Mouse (Mus musculus) adrenal gland, postnatal 25 days (tissue): ENCODE measurements at regions not wholly inside any gene's neighbourhood (a gene's known extent, or its start where the extent isn't known, plus 50 kb on each side); places are given as distances from the start of the nearest gene placed in this dataset.

Experiments
- DNase-seq: peaks from one replicate; pipeline ENCODE4 v3.0.0; 2021; ENCODE audit warnings: mixed read lengths

DNA sequence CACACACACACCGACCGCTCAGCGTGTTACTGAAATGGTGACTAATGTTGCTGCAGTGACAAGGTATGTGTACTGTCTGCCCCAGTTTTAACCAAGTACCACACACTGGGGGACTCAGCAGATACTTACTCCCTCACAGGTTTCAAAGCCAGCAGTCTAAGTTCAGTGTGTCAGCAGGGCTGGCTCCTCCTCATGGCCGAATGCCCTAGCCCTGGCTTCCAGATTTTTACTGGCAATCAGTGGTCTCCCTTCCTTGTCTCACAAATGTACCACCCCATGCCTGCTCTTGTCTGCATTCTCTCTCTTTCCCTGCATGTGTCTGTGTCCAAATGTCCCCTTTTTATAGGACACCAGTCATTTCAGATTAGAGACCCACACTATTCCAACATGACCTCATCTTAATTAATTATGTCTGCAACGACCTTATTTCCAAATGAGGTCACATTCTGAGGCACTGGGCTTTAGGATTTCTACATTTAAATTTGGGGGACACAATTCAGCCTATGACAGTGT lies 114.7 kb downstream of the Uri1 start:
- DNase-seq: no peak

DNA sequence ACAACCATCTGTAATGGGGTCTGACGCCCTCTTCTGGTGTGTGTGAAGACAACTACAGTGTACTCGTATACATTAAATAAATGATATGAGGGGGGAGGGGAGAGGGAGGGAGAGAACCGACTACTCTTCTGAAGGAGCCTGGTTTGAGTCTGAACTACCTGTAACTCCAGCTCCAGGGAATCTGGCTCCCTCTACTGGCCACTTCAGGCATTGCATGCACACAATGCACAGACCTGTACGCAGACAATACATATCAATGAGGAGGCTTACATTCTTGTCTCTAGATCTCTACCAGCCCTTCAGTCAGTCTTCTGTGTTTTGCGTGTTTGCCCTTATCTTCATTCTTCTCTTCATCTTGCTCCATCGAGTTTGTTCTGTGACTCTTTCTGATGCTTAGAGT lies 120.4 kb upstream of the Zfp536 start:
- DNase-seq: peak; percentile 33

DNA sequence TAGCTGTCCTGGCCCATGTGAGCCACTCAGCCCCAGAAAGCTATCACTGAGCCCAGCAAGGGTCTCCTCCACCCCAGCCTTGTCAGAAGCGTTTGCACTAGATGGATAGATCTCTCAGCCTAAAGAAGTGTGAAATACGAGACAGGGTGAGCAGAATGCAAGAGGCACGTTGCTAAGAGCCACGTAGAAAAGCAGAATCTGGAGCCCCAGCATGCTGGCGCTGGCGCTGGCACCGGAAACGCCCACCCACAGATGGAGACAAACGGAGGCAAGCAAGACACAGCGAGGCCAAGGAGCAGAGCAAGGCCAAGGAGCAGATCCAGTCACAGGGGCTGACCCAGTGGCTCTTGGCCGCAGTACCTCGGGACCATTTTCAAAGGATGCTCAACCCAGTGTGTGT lies 100.9 kb upstream of the Zfp536 start:
- DNase-seq: no peak

DNA sequence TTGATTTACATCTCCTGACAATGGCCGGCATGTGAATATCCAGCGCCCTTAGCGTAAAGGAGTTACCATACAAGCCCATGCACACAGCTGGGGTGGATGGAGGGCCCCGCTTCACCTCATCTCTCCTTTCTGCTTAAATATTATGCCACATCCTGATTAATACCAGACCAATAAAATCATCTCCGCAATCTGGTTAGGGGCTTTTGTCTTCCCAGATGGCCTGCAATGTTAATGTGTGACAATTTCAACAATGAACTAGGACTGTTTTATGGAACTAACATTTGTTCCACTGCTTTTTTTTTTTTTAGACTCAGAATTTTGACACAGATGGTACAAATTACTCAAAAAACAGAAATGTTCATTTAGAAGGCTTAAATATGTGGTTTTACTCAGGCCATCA lies 97.5 kb upstream of the Zfp536 start:
- DNase-seq: no peak

DNA sequence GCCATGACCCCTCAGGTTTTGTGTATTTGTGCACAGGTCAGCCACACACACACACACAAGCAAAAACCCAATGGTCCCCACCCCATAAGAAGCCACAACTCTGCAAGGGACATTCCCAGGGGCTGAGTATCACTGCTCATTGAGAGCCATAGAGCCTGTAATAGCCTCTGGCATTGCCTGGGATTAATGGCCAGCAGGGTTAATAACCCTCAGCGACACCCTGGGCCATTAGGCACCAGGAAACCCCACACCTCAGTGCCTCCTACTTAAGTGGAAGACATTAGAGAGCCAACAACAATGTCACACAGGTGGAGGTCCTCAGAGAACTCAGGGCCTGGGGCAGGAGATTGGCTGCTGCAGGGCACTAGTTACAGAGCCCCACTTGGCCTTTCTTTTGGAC lies 93.0 kb upstream of the Zfp536 start:
- no peak for DNase-seq

DNA sequence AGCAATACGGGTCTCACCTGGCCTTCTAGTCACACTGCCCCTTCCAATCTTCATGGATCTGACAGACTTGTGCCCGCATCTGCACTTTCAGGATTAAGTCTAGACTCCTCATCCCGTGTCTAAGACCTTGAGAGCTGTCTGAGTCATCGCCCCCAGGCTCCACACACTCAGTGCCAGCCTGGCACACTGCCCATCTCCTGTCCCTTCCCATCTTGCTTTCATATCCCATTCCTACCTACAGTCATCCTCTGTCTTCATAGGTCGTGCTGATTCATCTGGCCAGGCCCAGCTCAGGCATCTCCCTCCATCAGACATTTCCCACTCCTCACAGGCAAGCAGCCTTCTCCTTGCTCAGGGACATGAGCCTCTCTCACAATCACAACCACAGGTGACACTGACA lies 78.0 kb upstream of the Zfp536 start:
- peak; percentile 74 for DNase-seq

DNA sequence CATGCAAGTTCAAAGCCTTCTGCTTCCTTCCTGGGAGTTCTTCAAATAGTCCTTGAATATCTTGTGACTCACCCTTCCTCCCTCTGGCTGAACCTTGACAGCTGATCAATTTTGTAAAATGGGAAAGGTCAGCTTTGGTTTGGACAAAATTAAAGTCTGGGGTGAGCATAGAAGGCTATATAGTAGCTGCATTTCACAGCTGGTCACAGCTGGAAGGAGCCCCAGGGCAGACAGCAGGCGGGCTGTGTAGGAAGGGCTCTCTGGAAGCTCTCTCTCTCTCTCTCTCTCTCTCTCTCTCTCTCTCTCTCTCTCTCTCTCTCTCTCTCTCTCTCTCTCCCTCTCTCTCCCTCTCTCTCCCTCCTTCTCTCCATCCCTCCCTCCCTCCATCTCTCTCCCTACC lies 71.8 kb upstream of the Zfp536 start:
- DNase-seq: no peak

DNA sequence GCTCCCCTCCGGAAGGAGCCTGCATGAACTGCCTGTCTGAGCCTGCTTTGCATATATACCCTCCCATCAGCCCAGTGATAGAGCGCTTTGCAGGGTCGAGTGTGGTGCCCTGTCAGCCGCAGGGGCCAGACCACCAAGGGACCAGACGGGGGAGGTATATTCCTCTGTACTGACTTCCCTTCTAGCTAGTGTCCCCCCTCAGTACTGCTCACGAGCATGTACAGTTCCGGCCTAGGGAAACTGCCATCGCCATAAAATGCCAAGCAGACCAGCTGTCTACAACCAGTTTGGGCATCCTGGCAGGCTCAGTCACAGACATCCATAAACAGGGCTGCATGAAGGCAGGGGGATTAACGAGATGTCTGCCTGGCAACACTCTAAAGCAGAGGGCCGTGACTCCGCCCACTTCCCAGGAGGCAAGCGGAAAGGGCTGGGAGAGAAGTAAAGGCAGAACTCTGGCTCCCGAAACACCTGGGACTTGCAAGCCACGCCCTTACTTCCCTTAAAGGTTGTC lies 68.6 kb upstream of the Zfp536 start:
- no peak for DNase-seq

DNA sequence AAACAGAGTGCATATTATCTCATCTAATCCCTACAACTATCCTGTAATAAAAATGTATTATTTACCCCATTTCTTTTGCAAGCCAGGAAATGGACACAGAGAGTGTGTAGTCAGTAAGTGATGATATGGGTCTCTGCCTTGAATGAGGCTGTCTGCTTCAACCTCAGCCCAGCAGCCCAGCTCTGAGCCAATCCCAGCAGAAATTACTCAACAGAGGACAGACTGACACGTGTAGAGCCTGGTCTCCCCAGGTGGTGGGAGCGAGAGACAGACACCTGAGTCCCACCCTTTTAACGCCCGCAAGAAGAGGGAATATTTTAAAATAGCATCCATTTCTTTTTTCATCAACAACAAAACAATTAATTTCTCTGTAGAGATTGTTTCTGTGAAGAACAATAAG lies 68.1 kb upstream of the Zfp536 start:
- DNase-seq: no peak

DNA sequence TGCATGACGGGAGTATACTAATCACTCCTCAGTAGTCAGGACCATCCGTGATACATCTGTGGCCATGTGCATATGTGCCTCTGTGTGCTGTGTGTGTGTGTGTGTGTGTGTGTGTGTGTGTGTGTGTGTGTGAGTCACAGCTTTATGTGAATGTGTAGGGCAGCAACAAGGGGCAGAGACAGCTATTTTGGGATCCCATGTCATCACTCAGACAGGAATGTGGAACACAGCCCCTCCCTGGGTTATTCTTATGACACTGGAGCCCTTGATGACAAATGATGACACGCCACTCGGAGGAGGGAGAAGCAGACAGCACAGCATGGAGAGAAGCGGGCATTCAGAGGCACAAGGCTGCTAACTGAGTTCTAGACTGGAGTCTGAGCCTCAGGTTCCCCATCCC lies 64.4 kb upstream of the Zfp536 start:
- DNase-seq: no peak

DNA sequence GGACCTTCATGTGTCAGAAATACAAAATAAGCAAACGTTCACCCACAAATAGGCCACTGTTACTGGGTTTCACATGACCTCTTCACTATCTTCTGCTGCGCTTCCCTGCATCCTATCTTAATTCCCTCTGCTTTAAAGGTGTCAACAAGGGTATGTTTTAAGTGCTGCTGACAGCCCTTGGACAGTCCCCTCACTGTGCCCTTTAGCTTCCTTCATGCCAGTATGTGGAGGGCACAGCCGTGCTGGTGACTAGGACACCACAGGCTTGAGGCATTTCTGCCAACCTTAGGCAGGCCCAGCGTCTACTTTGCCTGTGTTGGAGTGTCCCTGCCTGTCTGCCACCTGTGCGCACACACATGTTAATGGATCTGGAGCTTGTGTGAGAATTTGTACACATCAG lies 63.9 kb upstream of the Zfp536 start:
- DNase-seq: no peak

DNA sequence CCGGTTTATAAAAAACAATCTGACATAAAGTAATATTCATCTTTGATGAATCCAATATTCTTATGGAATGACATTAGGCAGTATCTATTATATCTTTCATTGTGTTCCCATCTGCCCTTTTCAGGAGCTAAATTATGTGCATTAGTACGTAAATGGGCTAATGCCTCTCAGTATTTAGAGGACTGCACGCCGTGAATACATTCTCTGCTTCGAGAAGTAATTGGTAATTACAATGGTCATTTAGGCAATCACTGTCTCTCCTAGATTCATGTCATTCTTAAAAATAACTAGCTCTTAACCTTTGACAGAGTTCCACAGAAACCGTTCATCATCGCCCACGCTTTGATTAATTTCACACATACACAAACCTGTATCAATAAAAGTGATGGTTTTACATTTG lies 60.0 kb upstream of the Zfp536 start:
- DNase-seq: no peak

DNA sequence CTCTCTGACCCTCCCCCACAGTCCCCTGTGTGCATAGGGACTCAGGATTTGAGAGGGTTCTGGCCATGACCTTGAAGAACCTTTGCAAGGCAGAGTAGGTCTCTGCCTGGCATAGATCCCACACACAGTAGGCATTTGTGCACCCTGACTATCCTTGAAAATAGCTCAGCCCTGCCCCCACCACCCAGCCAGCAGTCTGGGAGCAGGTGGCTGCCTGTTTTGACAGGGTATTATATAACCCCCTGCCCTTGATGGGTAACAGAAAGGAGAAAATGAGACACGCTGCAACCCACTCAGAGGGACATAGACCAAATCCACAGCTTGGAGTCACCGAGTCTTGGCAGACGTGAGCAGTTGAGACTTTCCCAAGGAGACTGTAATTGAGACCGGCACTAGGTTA lies 58.9 kb upstream of the Zfp536 start:
- no peak for DNase-seq

DNA sequence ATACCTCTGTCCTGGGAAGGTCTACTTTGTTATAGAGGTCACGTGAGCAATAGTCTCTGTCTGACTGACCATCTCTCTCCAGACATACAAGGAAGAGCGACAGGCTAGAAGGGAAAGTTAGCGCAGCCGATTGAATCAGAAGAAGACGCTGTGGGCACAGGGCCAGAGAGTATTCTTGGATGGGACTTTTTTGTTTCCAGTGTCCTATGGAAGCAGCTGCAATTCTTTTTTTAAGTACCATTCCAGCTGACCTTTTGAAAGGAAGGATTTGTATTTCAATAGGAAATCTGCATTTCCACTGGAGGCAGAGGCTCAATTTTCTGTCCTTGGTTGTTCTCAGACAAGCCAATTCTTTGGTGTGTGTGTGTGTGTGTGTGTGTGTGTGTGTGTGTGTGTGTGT lies 52.3 kb upstream of the Zfp536 start:
- DNase-seq: no peak
